Mouse (Mus musculus) c-Kit-positive CD71-positive TER-119-negative erythroid progenitor cells, embryonic 14.5 days (primary cell): ENCODE results near the gene Rps2.
"Not testable (repeated sequence)": the region's sequence is repeated elsewhere in the genome, so short reads cannot be mapped to it uniquely, and the experiment has no call there.

Source experiments
- DNase-seq: peaks from one replicate; pipeline ENCODE4 v3.0.0-alpha.2; 2013; ENCODE audit warnings: low read depth

Gene Rps2

DNA sequence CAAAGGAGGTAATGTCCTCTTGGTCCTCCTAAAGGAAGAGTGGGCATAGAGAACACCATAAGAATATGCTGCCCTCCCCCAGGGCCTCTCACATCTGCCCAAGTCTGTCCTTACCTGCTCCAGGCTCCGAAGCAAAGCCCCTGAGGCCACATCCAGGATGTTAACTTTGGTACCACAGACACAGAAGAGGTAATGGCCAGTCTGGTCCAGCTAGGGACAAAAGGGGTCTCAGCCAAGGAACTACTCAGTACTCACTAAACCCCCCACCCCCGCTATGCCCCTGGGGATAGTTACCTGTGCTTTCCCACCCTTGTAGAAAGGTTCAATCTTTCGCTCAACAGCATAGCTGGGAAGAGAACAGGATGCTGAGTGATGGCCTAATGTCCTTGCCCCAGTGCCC, 12.1 kb upstream of the Rps2 start:
- DNase-seq: no peak

DNA sequence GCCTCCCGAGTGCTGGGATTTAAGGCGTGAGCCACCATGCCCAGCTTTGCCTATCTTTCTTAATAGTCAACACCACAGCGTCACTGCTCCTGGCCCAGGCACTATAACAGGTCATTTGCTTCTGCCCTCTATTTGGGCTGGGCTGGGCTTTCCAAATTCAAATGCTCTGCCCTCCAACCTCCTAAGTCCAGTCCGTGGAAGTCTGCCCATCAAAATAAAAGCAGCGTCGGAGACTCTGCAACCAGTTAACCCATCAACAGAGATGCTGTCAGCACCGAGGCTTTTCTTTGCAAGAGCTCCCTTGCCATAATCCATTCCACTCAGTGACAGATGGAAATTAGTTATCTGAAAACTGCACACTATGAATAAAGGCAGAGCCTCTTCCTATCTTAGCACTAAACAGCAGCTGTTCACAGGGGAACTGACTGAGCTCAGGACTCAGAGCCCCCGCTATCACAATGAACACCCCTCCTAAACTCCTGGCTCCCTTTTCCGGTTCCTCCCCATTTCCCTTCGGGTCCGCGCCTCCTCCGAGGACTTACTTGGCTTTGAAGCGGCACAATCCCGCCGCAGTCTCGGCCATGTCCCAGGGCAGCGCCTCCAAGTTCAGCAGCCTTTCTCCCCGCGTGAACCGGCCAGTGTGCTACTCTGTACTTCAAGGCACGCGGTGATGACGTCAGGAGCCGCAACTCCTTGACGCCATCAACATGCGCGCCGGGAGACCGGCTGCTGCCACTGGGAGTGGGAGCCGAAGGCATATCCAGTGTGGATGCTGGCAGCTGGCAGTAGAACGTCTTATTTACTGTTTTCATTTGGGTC, 10.7 kb upstream of the Rps2 start, which contains the start of gene Tbl3:
Tbl3 (minus strand) TSS at position 679 of the 819 bp plus-strand sequence.
- peak; percentile 92 for DNase-seq

GRCm38 (mm10) chr17:24707801-24708425, 10.0 kb upstream of the Rps2 start:
- DNase-seq: no peak

- DNase-seq: no peak
These were observed 9.3 kb upstream of the Rps2 start for GRCm38 (mm10) chr17:24708646-24709045.

DNA sequence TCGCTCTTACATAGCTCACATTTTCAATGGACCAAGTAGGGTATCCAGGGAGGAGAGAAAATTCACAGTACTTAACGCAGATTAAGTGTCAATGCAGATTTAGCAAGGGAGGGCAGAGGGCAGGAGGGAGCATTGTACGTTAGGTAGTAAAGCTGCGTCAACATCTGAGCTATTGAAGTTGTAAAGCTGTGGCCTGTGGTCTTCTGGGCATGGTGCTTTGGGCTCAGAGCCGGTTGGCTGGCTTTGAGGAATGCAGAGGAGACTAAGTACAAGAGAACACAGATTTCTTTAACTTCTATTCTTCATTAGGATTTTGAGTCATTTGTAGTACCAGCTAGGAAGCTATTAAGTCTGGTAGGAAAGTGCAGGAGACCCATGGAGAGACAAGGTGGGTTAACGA, 2.4 kb upstream of the Rps2 start:
- DNase-seq: no peak

GRCm38 (mm10) chr17:24716166-24716682, 1.7 kb upstream of the Rps2 start:
- no peak for DNase-seq

DNA sequence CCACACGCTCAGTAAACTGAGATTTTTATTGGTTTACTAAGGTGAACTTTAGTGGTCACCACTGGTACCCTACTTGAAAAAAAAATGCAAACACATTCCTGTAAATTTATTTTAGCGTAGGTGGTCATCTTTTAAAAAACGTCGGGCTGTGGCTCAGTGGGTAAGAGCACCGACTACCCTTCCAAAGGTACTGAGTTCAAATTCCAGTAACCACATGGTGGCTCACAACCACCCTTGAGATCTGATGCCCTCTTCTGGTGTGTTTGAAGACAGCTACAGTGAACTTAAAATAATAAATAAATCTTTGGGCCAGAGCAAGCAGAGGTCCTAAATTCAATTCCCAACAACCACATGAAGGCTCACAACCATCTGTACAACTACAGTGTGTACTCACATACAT, 1.0 kb downstream of the Rps2 start:
- not testable (repeated sequence) for DNase-seq

- peak; percentile 95 for DNase-seq
These were observed 1.7 kb downstream of the Rps2 start for GRCm38 (mm10) chr17:24719494-24720222.

GRCm38 (mm10) chr17:24720616-24721015, 2.7 kb downstream of the Rps2 start:
- not testable (repeated sequence) for DNase-seq

DNA sequence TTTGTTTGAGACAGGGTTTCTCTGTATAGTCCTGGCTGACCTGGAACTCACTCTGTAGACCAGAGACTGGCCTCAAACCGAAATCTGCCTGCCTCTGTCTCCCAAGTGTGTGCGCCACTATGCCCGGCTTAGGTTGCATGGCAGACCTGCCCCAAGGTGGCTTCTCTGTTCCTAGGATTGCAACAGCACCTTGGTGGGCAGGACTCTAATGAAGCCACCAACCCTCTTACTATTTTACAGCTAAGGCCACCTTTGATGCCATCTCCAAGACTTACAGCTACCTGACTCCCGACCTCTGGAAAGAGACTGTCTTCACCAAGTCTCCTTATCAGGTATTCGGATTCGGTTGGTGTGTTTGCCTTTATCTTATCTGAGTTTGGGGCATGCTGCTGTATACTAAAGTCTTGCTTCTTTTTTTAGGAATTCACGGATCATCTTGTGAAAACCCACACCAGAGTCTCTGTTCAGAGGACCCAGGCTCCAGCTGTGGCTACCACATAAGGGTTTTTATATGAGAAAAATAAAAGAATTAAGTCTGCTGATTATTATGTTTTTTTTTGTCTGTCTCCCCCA, 3.6 kb downstream of the Rps2 start:
- not testable (repeated sequence) for DNase-seq

DNA sequence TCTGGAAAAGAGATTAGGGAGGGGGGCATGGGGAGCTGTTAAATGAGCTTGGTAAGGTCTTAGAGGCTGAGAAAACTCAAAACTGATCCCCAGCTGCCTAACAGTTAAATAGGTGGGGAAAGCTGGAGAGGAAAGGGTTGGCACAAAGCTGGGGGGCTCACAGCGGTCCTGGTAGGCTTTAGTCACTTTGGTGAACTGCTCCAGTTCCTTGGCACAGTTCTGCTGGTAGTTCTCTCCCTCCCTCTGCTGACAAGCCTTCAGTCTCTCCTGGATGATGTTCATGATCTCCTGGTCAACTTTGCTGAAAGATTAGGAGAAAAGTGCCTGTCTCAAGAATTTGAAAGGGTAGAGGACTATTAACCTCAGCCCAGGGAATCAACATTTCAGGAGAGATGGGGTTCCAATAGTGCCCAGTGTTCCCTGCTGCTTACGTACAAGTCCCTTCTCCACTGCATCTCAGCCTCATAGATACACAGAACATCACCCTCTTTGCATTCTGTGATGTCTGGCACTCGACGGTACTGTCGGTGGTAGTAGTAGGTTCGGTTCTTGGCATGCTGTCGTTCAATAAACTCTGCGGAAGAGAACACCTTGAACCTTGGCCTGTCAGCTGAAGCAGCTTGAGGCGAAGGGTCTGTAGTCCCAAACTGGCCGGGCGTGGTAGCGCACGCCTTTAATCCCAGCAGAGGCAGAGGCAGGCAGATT, 4.5 kb downstream of the Rps2 start:
- no peak for DNase-seq

DNA sequence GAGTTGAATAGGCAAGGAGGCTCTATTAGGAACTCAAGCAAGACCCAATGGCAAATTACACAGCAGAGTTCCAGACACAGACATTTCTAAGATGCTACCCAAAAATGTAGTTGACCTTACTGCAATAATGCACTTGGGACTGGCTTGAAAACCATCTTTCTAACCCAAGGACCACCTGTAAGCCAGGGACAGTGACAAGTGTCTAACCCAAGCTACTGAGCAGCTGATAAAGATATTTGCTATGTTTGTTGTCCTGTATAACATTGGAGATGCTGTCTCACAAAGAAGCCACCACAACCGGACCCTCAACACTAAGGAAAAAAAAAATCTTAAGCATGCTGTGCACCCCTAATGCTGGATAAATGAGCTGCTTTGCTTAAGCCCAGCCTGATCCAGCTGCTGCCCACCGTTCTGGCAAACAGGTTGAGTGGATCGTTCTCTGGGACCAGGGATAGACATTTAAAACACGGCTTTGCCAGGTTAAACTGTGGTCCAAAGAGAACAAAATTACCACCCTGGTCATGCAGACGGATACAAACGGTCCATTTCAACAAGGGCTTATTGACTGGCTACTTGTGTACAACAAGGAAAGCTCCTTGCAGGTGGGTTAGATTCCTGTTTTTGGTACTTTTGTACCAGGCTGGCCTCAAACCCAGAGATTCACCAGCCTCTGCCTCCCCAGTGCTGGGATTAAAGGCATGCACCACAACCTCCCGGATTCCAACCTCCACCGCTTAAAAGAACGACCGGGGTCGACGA, 5.4 kb downstream of the Rps2 start:
- no peak for DNase-seq

DNA sequence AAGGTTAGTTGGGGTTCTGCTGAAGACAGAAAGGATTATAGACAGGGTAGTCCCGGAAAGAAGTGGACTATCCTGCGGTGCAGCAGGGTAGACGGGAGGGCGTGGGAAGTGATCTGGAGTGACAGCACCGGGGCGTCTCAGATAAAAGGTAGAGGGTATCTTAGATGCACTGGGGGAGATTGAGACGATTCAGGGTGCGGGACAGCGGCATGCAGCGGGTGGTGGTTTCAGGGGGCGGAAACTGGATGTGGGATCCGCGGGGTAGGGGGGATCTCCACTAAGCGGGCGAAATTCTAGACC, 5.9 kb downstream of the Rps2 start:
- peak; percentile 54 for DNase-seq

DNA sequence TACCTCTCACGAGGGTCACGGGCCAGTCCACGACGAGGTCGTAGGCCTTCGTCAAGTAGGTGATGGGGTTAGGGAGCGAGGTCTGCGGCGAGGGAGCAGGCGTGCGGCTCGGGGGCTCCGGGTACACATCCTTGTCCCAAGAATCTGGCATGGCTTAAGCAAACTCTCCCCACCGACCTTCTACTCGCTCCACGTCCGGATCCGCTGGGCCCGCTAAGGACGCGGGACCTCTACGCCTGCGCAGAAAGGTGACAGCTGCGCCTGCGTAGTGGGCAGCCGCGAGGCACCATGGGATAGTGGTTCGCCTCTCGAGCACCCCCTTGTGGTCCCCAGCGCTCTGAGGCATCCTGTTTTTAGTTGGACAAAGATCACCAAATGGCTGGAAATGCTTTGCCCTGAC, 6.3 kb downstream of the Rps2 start, which contains the start of gene Ndufb10:
Ndufb10 (minus strand) TSS at position 295 of the 400 bp plus-strand sequence.
- DNase-seq: peak; percentile 94

DNA sequence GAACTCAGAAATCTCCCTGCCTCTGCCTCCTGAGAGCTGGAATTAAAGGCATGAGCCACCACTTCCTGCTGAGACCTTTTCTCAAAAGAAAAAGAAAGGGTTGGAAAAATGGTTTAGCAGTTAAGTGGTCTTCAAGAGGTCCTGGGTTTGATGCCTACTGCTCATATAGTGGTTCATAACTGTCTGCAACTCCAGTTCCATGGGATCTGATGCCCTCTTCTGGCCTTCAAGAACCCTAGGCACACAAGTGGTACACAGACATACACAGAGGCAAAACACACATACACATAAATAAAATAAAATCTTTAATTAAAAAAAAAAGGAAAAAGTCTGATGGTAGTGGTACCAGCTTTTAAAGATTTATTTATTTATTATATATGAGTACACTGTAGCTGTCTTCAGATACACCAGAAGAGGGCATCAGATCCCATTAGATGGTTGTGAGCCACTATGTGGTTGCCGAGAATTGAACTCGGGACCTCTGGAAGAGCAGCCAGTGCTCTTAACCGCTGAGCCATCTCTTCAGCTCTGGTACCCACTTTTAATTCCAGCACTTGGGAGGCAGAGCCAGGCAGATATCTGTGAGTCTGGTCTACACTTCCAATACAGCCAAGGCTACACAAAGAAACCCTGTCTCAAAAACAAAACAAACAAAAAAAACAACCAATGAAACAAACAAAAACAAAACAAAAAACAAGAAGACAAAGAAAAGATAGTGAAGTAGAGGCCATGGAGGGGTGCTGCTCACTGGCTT, 7.9 kb downstream of the Rps2 start:
- DNase-seq: no peak

DNA sequence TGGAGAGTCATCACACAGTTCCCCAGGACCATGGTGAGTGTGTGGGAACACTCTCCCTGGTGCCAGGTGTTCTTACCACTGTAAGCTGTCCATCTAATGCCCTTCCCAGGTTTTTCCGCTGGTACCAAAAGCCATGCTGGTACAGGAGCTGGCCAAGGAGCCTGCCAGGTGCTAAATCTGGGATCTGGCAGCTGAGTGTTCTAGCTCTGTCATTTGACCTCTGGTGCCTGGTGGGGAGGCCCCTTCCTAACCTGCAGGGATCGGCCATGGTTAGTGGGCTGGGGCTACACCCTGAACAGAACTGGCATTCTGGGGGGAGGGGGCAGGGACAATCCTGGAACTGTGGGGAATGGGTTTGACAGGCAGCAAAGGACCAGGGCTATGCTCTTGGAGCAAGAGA, 9.7 kb downstream of the Rps2 start, which contains the start of gene Rpl3l:
Rpl3l (plus strand) TSS at position 203 of the 400 bp plus-strand sequence.
- DNase-seq: no peak

- DNase-seq: no peak
These were observed 10.3 kb downstream of the Rps2 start for GRCm38 (mm10) chr17:24728184-24728583.

GRCm38 (mm10) chr17:24729067-24729466, 11.2 kb downstream of the Rps2 start:
- DNase-seq: no peak

GRCm38 (mm10) chr17:24730787-24731186, 12.9 kb downstream of the Rps2 start:
- DNase-seq: no peak
